Mouse (Mus musculus) forebrain, embryonic 11.5 days (tissue): ENCODE measurements around the gene Hlx. TPM values are rescaled to one million over a fixed set of nuclear protein-coding genes. Genes with fewer than 3 reads are reported as not detected.

Experiments
- ATAC-seq: fragments of 200-750 bp; cut with Nextera tagmentation; replicated peaks from 2 replicates; pipeline ENCODE4 v1.8.0; 2017; ENCODE audit warnings: moderate TSS enrichment; ENCODE audit not compliant: low FRiP score
- DNase-seq: peaks from one replicate; pipeline ENCODE4 v3.0.0-alpha.2; 2017; ENCODE audit warnings: low spot score
- H3K27ac ChIP-seq: fragments of 300-500 bp; sonication (generic); 2 replicates; pipeline ENCODE4 v1.5.1; 2014; ENCODE audit warnings: low read depth, low read length
- H3K27me3 ChIP-seq: fragments of 300-500 bp; sonication (generic); 2 replicates; pipeline ENCODE4 v1.6.1; 2014; ENCODE audit warnings: mild to moderate bottlenecking, low read length, mixed read lengths; ENCODE audit not compliant: control insufficient read depth, insufficient read depth
- H3K36me3 ChIP-seq: fragments of 300-500 bp; sonication (generic); 2 replicates; pipeline ENCODE4 v1.6.1; 2014; ENCODE audit warnings: mild to moderate bottlenecking, low read length, moderate library complexity, mixed read lengths; ENCODE audit not compliant: control insufficient read depth, insufficient read depth
- H3K4me1 ChIP-seq: fragments of 300-500 bp; sonication (generic); replicated peaks from 2 replicates; pipeline ENCODE4 v1.6.1; 2014; ENCODE audit warnings: low read length, mixed read lengths; ENCODE audit not compliant: control insufficient read depth, insufficient read depth
- H3K4me2 ChIP-seq: fragments of 300-500 bp; sonication (generic); 2 replicates; pipeline ENCODE4 v1.6.1; 2014; ENCODE audit warnings: low read depth, mild to moderate bottlenecking, low read length, moderate library complexity, mixed read lengths; ENCODE audit not compliant: severe bottlenecking
- H3K4me3 ChIP-seq: fragments of 300-500 bp; sonication (generic); 2 replicates; pipeline ENCODE4 v1.5.1; 2014; ENCODE audit warnings: low read depth, low read length
- H3K9ac ChIP-seq: fragments of 300-500 bp; sonication (generic); 2 replicates; pipeline ENCODE4 v1.6.1; 2014; ENCODE audit warnings: low read length
- H3K9me3 ChIP-seq: fragments of 300-500 bp; sonication (generic); 2 replicates; pipeline ENCODE4 v1.6.1; 2016; ENCODE audit warnings: low read length, mixed read lengths; ENCODE audit not compliant: control insufficient read depth
- whole genome bisulfite sequencing: fragments of 180-500 bp; shearing (Covaris S2); extraction: QIAGEN DNeasy Blood & Tissue Kit; methylation state at CpG from one replicate; pipeline ENCODE4 v1.1.7; 2014; 5-methylcytosine and 5-hydroxymethylcytosine counted together
- polyA plus RNA-seq: library from polyadenylated mRNA; unstranded; fragments of >200 nt; fragmentation: Nextera tagmentation; extraction: Ambion mirVana; gene quantifications from 2 replicates; pipeline ENCODE4 v1.2.1, GENCODE M21; 2014

The Hlx gene
- polyA plus RNA-seq, 1 experiment from 2014 or later, result 4.6 TPM

DNA sequence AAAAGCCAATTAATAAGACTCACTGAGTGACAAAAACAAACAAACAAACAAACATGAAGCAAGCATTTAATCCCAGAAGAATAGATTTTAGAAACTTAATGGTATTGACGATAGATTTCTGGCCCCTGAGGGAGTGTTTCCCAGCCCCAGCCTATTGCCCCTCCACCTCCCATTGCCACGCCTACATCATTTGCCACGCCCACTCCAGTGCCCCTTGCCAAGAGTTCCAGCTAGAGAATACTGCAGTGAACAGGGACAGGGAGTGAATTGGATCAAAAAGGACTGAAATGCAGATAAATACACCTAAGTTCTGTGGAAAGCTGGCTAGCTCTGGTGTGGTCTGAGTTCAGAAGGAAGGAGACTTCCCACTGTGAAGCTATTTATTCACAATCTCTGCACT, 31.4 kb upstream of the Hlx start:
- H3K36me3 ChIP-seq, result no peaks in the 10 kb centered on the region
- no peaks in the 10 kb centered on the region for H3K9me3 ChIP-seq
- no peak overlapping the region for H3K9ac ChIP-seq
- H3K4me2 ChIP-seq, result no peak overlapping the region
- no peaks in the 10 kb centered on the region for H3K4me1 ChIP-seq
- H3K27me3 ChIP-seq, result no peaks in the 10 kb centered on the region
- no peak for DNase-seq
- H3K4me3 ChIP-seq, result no peak overlapping the region
- H3K27ac ChIP-seq, result no peak overlapping the region
- 39% methylated on average over 3 of the region's 3 CpGs for WGBS
- no peak for ATAC-seq

DNA sequence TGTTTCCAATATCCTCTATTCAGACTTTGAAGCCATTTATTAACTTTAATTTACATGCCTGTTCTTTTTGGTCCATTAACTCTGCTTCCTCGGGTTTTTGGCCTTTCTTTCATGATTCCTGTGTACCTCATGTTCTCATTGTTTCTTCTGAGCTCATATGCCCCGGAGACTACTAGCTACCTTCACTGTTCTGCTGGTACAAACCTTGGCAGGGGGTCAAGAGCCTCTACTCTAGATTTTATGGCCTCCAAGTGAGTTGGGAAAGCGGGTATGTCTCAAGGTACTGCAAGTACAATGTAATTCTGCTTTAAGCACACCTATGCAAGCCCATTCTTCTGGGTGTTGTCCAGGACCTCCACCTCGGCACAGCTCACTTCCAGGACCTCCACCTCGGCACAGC, 30.5 kb upstream of the Hlx start:
- Histone ChIP-seq H3K27ac (no peak overlapping the region), H3K9ac (no peak overlapping the region), H3K4me3 (no peak overlapping the region), H3K4me2 (no peak overlapping the region), H3K27me3 (no peaks in the 10 kb centered on the region), H3K4me1 (no peaks in the 10 kb centered on the region), H3K36me3 (no peaks in the 10 kb centered on the region), H3K9me3 (no peaks in the 10 kb centered on the region)
- DNase-seq, result no peak
- ATAC-seq, result no peak
- 74% methylated on average over 5 of the region's 5 CpGs for WGBS

DNA sequence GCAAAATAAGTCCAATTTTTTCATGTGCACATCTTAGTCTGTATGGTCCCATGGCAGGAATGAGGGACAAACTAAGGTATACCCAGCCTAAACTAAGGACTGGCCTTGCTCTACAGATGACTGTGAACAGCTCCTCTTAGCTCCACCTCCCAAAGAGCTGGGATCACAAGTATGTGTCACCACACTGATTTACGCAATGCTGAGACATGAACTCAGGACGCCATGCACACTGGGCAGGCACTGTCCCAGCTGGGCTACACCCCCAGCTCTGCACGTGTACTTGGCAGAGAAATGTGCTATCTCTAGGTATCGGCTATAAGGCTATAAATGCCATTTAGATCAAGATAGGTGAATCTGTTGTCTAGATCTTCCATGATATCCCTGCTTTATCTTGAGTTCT, 29.6 kb upstream of the Hlx start:
- H3K27me3 ChIP-seq, result no peaks in the 10 kb centered on the region
- no peak overlapping the region for H3K27ac ChIP-seq
- no peak overlapping the region for H3K9ac ChIP-seq
- no peaks in the 10 kb centered on the region for H3K4me1 ChIP-seq
- H3K4me3 ChIP-seq, result no peak overlapping the region
- WGBS, result 85% methylated on average over 4 of the region's 4 CpGs
- no peaks in the 10 kb centered on the region for H3K36me3 ChIP-seq
- no peak for DNase-seq
- no peak overlapping the region for H3K4me2 ChIP-seq
- no peaks in the 10 kb centered on the region for H3K9me3 ChIP-seq
- no peak for ATAC-seq

DNA sequence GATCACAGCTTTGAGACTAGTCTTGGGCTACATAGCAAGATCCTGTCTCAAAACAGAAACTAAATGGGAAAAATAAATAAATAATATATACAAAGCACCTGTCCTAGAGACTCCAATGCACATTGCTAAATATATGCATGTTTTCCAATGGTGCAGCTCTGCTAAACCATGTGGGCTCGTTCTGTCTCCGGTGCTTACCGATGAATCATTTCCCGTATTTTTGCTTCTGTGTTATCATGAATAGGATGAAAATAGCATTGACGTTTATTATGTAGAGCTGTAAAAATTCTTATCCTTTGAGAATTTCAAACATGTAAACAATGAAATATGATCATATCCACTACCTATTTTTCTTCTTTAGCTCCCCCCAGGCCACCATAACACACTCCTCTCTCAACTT, 20.3 kb upstream of the Hlx start:
- H3K9me3 ChIP-seq, result no peaks in the 10 kb centered on the region
- ATAC-seq (no peak), DNase-seq (no peak)
- no peaks in the 10 kb centered on the region for H3K4me1 ChIP-seq
- no peak overlapping the region for H3K4me3 ChIP-seq
- H3K27me3 ChIP-seq, result no peaks in the 10 kb centered on the region
- no peak overlapping the region for H3K4me2 ChIP-seq
- H3K36me3 ChIP-seq, result no peaks in the 10 kb centered on the region
- H3K27ac ChIP-seq, result no peak overlapping the region
- WGBS, result 92% methylated on average over 5 of the region's 5 CpGs
- H3K9ac ChIP-seq, result no peak overlapping the region

DNA sequence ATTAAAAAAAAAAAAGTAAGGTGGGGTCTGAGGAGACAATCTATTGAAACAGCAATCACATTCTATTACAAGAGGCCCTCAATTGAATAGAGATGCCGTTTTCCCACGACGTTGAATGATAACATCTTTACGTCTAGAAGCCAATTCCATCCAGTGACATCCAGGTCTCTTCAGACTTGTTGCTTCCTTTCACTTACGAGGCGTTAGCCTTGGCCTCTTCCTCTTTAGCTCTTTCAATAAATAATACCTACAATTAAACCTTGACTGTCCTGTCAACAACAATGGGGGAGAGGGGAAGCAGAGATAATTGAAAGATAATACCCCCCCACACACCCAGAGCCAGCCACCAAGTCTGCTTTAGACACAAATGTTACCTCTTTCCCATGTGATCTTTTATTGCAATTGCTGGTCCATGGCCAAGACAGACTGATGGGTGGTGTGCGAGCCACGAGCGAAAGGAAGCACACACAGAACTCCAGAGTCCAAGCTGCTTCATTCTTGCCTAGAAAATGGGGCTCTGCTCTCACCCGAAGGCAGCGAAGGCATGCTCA, 17.8 kb upstream of the Hlx start:
- Histone ChIP-seq H3K4me2 (no peak overlapping the region), H3K27me3 (no peaks in the 10 kb centered on the region), H3K9ac (no peak overlapping the region), H3K36me3 (no peaks in the 10 kb centered on the region), H3K27ac (no peak overlapping the region), H3K4me3 (no peak overlapping the region), H3K4me1 (no peaks in the 10 kb centered on the region), H3K9me3 (no peaks in the 10 kb centered on the region)
- DNase-seq (no peak), ATAC-seq (no peak)
- WGBS, result 89% methylated on average over 11 of the region's 11 CpGs

- no peak for DNase-seq
- Histone ChIP-seq H3K27me3 (no peaks in the 10 kb centered on the region), H3K4me1 (no peaks in the 10 kb centered on the region), H3K4me3 (no peak overlapping the region), H3K27ac (no peak overlapping the region), H3K36me3 (no peaks in the 10 kb centered on the region), H3K9ac (no peak overlapping the region), H3K9me3 (no peaks in the 10 kb centered on the region), H3K4me2 (no peak overlapping the region)
- WGBS, result 78% methylated on average over 14 of the region's 14 CpGs
- no peak for ATAC-seq
Observed at GRCm38 (mm10) chr1:184748692-184749152, 16.3 kb upstream of the Hlx start.

DNA sequence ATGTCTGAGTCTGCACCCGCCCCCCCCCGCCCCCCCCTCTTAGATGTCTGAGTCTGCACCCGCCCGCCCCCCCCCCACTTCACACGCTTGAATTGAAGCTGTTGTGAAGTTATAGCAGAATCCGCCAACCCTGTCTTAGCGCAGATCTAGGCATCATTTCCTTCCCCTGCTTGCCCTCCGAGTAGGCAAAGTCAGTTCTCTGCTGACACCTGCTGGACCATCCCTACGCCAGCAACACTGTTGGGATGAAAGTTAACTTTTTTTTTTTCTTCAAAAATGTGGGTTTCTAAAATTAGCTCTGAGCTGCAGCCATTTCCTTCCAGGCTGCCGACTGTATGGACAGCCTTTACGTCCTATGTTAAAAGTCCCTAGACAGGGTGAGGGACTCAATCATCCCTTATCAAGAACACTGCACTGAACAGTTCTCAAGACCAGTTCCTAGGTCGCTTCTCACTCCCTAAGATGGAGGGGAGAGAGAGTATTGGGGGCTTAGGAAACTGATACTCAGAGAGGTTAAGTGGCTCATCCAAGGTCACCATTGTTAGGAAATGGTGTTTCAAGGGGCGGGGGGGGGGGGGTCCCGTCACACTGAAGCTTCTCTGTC, 5.6 kb upstream of the Hlx start:
- Histone ChIP-seq H3K4me2 (no peak overlapping the region), H3K27me3 (peaks cover 51% of the 10 kb centered on the region), H3K4me1 (no peaks in the 10 kb centered on the region; the same call in 1 of the 2 replicates), H3K27ac (no peak overlapping the region), H3K4me3 (no peak overlapping the region), H3K9ac (no peak overlapping the region), H3K9me3 (no peaks in the 10 kb centered on the region), H3K36me3 (no peaks in the 10 kb centered on the region)
- 5% methylated on average over 14 of the region's 14 CpGs for WGBS
- DNase-seq, result peak; percentile 69
- ATAC-seq, result peak; percentile 50

- no peak overlapping the region for H3K4me3 ChIP-seq
- H3K4me1 ChIP-seq, result no peaks in the 10 kb centered on the region; the same call in 1 of the 2 replicates
- ATAC-seq (no peak), DNase-seq (no peak)
- H3K27ac ChIP-seq, result no peak overlapping the region
- no peak overlapping the region for H3K4me2 ChIP-seq
- peaks cover 57% of the 10 kb centered on the region for H3K27me3 ChIP-seq
- 32% methylated on average over 2 of the region's 2 CpGs for WGBS
- H3K9me3 ChIP-seq, result no peaks in the 10 kb centered on the region
- no peak overlapping the region for H3K9ac ChIP-seq
- H3K36me3 ChIP-seq, result no peaks in the 10 kb centered on the region
Observed at GRCm38 (mm10) chr1:184737228-184737627, 4.8 kb upstream of the Hlx start.

DNA sequence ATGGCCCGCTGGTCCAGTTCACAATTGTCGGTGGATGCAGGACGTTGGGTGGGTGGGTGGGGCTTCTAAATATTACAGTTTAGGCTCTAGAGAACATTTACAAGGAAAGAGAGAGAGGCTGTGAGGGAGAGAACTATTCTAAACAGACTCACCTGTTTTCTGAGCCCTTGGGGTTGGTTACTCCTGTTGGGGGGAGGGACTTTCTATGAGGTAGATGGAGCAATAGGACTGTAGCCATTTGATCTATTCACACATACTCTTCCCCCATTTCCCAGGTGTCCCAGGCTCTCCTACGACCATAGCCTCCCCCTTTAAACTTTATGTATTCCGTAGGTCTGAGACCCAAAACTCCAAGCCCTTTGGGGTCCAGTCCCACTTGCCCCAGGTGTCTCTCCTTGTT, 3.8 kb upstream of the Hlx start:
- no peak for DNase-seq
- ATAC-seq, result no peak
- Histone ChIP-seq H3K27me3 (peaks cover 64% of the 10 kb centered on the region), H3K36me3 (no peaks in the 10 kb centered on the region), H3K4me1 (peaks cover 4% of the 10 kb centered on the region; the same call in 1 of the 2 replicates), H3K27ac (no peak overlapping the region), H3K4me3 (no peak overlapping the region), H3K4me2 (no peak overlapping the region), H3K9ac (no peak overlapping the region), H3K9me3 (no peaks in the 10 kb centered on the region)
- WGBS, result 11% methylated on average over 5 of the region's 5 CpGs
